Mouse (Mus musculus): ENCODE data around the gene Ficd. TPM values are rescaled to one million over a fixed set of nuclear protein-coding genes. Genes with fewer than 3 reads are reported as not detected.

Gene Ficd
- polyA plus RNA-seq, 1 experiment from 2014 or later = 5.5 TPM

DNA sequence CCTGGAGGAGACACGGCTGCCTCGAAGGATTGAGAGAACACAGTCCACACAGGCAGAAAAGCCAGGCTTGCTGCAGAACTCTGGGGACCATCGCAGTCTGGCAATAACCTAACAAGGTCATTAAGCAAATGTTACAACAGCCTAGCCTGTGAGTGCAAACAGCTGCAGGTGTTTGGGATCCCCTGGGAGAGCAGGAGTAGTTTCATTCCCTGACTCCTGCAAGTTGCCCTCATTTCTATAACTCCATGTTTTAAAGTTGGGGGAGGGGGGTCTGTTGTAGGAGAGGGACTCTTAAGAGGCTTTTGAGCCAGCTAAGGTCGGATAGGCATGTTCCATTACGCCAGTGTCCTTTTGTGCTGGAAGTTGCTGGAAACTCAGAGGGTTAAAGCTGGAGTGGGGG, 41.2 kb upstream of the Ficd start:
- Histone ChIP-seq H3K27me3 (ENCODE audit: control insufficient read depth, insufficient read depth, low read length) (no peaks in the 10 kb centered on the region), H3K4me2 (replicated peaks; ENCODE audit: low read depth) (no peak overlapping the region), H3K36me3 (ENCODE audit: control insufficient read depth, insufficient read depth, low read length) (no peaks in the 10 kb centered on the region), H3K9me3 (ENCODE audit: control insufficient read depth, low read length) (no peaks in the 10 kb centered on the region), H3K4me3 (ENCODE audit: low read depth, low read length) (no peak overlapping the region), H3K4me1 (replicated peaks; ENCODE audit: control insufficient read depth, insufficient read depth) (no peaks in the 10 kb centered on the region), H3K27ac (replicated peaks) (no peak overlapping the region), H3K9ac (ENCODE audit: low read length) (no peak overlapping the region)
- WGBS = 33% methylated on average over 5 of the region's 5 CpGs
- no peak for ATAC-seq (ENCODE audit: low FRiP score, low TSS enrichment)
- no peak for DNase-seq (ENCODE audit: low spot score)
- TF ChIP-seq EP300 (optimal IDR thresholded peaks at IDR 0.05) = no peak
- TF ChIP-seq CTCF (IDR thresholded peaks at IDR 0.05; ENCODE audit: low read depth) = no peak

- no peaks in the 10 kb centered on the region for H3K27me3 ChIP-seq (ENCODE audit: control insufficient read depth, insufficient read depth, low read length)
- TF ChIP-seq CTCF (IDR thresholded peaks at IDR 0.05; ENCODE audit: low read depth) (no peak), EP300 (optimal IDR thresholded peaks at IDR 0.05) (no peak)
- no peaks in the 10 kb centered on the region for H3K9me3 ChIP-seq (ENCODE audit: control insufficient read depth, low read length)
- H3K36me3 ChIP-seq (ENCODE audit: control insufficient read depth, insufficient read depth, low read length) = no peaks in the 10 kb centered on the region
- WGBS = 67% methylated on average over 19 of the region's 19 CpGs
- H3K9ac ChIP-seq (ENCODE audit: low read length) = no peak overlapping the region
- no peak overlapping the region for H3K4me3 ChIP-seq (ENCODE audit: low read depth, low read length)
- ATAC-seq (ENCODE audit: low FRiP score, low TSS enrichment) = no peak
- H3K4me2 ChIP-seq (replicated peaks; ENCODE audit: low read depth) = no peak overlapping the region
- DNase-seq (ENCODE audit: low spot score) = peak; percentile 26
- no peaks in the 10 kb centered on the region for H3K4me1 ChIP-seq (replicated peaks; ENCODE audit: control insufficient read depth, insufficient read depth)
- no peak overlapping the region for H3K27ac ChIP-seq (replicated peaks)
Observed at GRCm38 (mm10) chr5:113700388-113701023, 35.1 kb upstream of the Ficd start.

DNA sequence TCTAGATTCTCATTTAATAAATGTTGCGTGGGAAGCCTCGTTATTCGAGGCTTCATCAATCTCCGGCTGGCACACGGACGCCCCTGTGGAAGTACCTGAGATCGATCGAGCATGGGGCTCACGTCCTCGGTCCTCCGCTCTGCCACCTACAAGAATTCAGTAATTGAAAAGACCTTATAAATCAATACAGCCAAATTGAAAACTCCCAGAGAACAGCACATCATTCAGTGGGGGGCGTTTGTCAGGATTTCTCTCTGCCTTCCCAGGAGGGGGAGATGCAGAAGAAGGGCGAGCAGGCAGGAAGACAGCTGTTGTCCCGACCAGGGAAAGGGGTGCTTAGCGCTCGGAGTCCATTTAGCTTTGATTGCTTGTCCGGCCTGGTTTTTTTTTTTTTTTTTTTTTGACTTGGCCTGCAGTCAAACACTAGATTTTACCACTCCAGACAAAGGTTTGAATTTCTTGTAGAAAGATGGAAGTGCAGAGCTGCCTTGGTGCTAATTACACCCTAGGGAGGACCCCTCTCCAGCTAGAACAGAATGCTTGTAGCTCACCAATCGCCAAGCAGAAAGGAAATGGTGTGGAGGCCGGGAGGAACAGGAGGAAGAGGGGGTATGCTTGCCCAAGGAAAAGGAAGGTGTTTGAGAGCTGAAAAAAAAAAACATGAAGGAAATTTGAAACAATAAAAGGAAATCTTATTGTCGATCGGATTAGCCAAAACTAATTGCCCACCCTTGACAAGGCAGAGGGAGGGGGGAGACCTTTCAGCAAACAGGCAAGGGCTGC, 31.6 kb upstream of the Ficd start:
- no peaks in the 10 kb centered on the region for H3K27me3 ChIP-seq (ENCODE audit: control insufficient read depth, insufficient read depth, low read length)
- no peaks in the 10 kb centered on the region for H3K9me3 ChIP-seq (ENCODE audit: control insufficient read depth, low read length)
- 56% methylated on average over 21 of the region's 21 CpGs for WGBS
- H3K9ac ChIP-seq (ENCODE audit: low read length) = no peak overlapping the region
- no peak overlapping the region for H3K27ac ChIP-seq (replicated peaks)
- no peak overlapping the region for H3K4me3 ChIP-seq (ENCODE audit: low read depth, low read length)
- no peak overlapping the region for H3K4me2 ChIP-seq (replicated peaks; ENCODE audit: low read depth)
- DNase-seq (ENCODE audit: low spot score) (no peak), ATAC-seq (ENCODE audit: low FRiP score, low TSS enrichment) (no peak)
- TF ChIP-seq CTCF (IDR thresholded peaks at IDR 0.05; ENCODE audit: low read depth) = no peak
- no peak for TF ChIP-seq EP300 (optimal IDR thresholded peaks at IDR 0.05)
- no peaks in the 10 kb centered on the region for H3K4me1 ChIP-seq (replicated peaks; ENCODE audit: control insufficient read depth, insufficient read depth)
- no peaks in the 10 kb centered on the region for H3K36me3 ChIP-seq (ENCODE audit: control insufficient read depth, insufficient read depth, low read length)

GRCm38 (mm10) chr5:113712861-113713260, 22.7 kb upstream of the Ficd start:
- no peak overlapping the region for H3K27ac ChIP-seq (replicated peaks)
- no peaks in the 10 kb centered on the region for H3K9me3 ChIP-seq (ENCODE audit: control insufficient read depth, low read length)
- H3K4me2 ChIP-seq (replicated peaks; ENCODE audit: low read depth) = no peak overlapping the region
- H3K4me1 ChIP-seq (replicated peaks; ENCODE audit: control insufficient read depth, insufficient read depth) = no peaks in the 10 kb centered on the region
- WGBS = 74% methylated on average over 2 of the region's 2 CpGs
- no peak overlapping the region for H3K4me3 ChIP-seq (ENCODE audit: low read depth, low read length)
- H3K9ac ChIP-seq (ENCODE audit: low read length) = no peak overlapping the region
- no peak for TF ChIP-seq CTCF (IDR thresholded peaks at IDR 0.05; ENCODE audit: low read depth)
- no peak for TF ChIP-seq EP300 (optimal IDR thresholded peaks at IDR 0.05)
- DNase-seq (ENCODE audit: low spot score) (no peak), ATAC-seq (ENCODE audit: low FRiP score, low TSS enrichment) (no peak)
- no peaks in the 10 kb centered on the region for H3K27me3 ChIP-seq (ENCODE audit: control insufficient read depth, insufficient read depth, low read length)
- no peaks in the 10 kb centered on the region for H3K36me3 ChIP-seq (ENCODE audit: control insufficient read depth, insufficient read depth, low read length)

GRCm38 (mm10) chr5:113716581-113717388, 18.8 kb upstream of the Ficd start:
- no peaks in the 10 kb centered on the region for H3K27me3 ChIP-seq (ENCODE audit: control insufficient read depth, insufficient read depth, low read length)
- ATAC-seq (ENCODE audit: low FRiP score, low TSS enrichment) = no peak
- H3K4me1 ChIP-seq (replicated peaks; ENCODE audit: control insufficient read depth, insufficient read depth) = no peaks in the 10 kb centered on the region
- DNase-seq (ENCODE audit: low spot score) = peak; percentile 31
- no peak overlapping the region for H3K27ac ChIP-seq (replicated peaks)
- H3K9me3 ChIP-seq (ENCODE audit: control insufficient read depth, low read length) = no peaks in the 10 kb centered on the region
- H3K9ac ChIP-seq (ENCODE audit: low read length) = no peak overlapping the region
- H3K4me2 ChIP-seq (replicated peaks; ENCODE audit: low read depth) = no peak overlapping the region
- H3K36me3 ChIP-seq (ENCODE audit: control insufficient read depth, insufficient read depth, low read length) = no peaks in the 10 kb centered on the region
- 8% methylated on average over 12 of the region's 12 CpGs for WGBS
- no peak for TF ChIP-seq EP300 (optimal IDR thresholded peaks at IDR 0.05)
- TF ChIP-seq CTCF (IDR thresholded peaks at IDR 0.05; ENCODE audit: low read depth) = no peak
- no peak overlapping the region for H3K4me3 ChIP-seq (ENCODE audit: low read depth, low read length)
